Comparison of ENCODE assay signal across 10 mouse cellular contexts in the genomic region with DNA sequence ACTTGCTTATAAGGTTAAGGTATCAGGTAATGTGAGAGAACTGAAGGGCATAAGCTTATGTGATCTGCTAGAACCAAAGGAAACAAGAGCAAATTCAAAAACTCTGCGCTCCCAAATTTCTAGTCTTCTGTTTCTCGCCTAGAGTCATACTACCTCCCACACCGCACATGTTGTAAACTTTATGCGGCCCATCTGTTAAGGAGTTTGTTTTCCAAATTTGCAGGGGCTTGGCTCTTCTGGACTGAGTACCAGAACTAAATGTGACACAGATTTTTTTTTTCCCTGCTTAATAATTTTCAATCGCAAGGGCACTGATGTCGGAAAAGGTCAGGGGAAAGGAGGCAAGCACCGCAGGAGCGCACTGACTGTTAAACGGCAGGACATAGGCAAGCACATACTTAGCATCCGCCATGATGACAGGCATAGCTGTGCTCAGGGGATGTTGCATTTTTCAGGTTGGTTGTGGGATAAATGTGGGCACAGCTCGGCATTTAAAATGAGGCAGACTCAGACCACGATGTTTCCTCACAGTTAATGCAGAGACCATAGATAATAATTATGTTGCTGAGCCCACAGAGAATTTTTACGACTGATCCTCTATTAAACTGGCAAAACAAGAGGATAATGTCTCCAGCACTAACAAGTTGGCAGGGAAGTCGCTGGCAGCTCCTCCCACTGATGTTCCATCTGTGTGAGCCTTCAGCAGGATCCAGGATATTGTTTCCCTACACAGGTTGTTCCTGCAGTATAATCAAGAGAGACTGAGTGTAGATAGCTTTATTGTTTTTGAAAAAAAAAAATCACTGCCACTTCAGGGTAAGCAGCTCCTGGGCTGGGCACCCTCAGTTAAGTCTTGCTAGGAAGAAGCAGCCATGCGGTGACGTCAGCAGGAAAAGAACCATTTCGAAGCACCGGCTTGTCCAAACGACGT.
DNase-seq lines count a peak whose midpoint lies in the region; ATAC-seq and TF ChIP-seq lines count a peak whose summit lies in the region.
"Had no signal": no experiment of that assay in that cellular context is flagged by ENCODE, and none has a peak within 500 bp of the region (broad histone marks: within the 10 kb centered on the region; RNA-seq: fewer than 3 reads in every experiment).

No protein-coding gene starts in this region.

- 29% methylated on average over 20 of the region's 20 CpGs for WGBS in olfactory bulb, adult 2 months
- WGBS in intestine, postnatal 0 days, result 86% methylated on average over 20 of the region's 20 CpGs

- peak overlapping the region; percentile 19; the same call in 1 of the 2 replicates for H3K4me3 ChIP-seq in layer of hippocampus, adult 2 months
- H3K4me3 ChIP-seq in olfactory bulb, adult 2 months (ENCODE audit: insufficient read depth, low read depth, low read length), result no peak overlapping the region
- no peak overlapping the region for H3K4me3 ChIP-seq in intestine, postnatal 0 days (ENCODE audit: low read depth, low read length)
- H3K4me3 ChIP-seq: erythroblast, embryonic 14.5 days had no signal

- H3K4me1 ChIP-seq in olfactory bulb, adult 2 months (ENCODE audit: control insufficient read depth, insufficient read depth, low read length), result peaks cover 3% of the 10 kb centered on the region; the same call in 1 of the 2 replicates
- H3K4me1 ChIP-seq in intestine, postnatal 0 days (replicated peaks; ENCODE audit: control insufficient read depth, insufficient read depth, low read length), result no peaks in the 10 kb centered on the region

- no peak overlapping the region for H3K4me2 ChIP-seq in intestine, postnatal 0 days (replicated peaks; ENCODE audit: low read depth)

- H3K9ac ChIP-seq in intestine, postnatal 0 days (ENCODE audit: low read depth, low read length), result no peak overlapping the region

- H3K9me3 ChIP-seq in intestine, postnatal 0 days (ENCODE audit: control insufficient read depth), result no peaks in the 10 kb centered on the region

- no peak for TF ChIP-seq POLR2A in olfactory bulb, adult 2 months (IDR thresholded peaks at IDR 0.05; ENCODE audit: insufficient read depth, low read depth, low read length)

- no peaks in the 10 kb centered on the region for H3K27me3 ChIP-seq in intestine, postnatal 0 days (replicated peaks; ENCODE audit: control insufficient read depth, insufficient read depth, low read length)

- peak overlapping the region; percentile 94 for H3K27ac ChIP-seq in layer of hippocampus, adult 2 months
- peak overlapping the region; percentile 75 for H3K27ac ChIP-seq in olfactory bulb, adult 2 months (ENCODE audit: insufficient read depth, low read depth, low read length)
- H3K27ac ChIP-seq in intestine, postnatal 0 days (ENCODE audit: low read depth, low read length), result no peak overlapping the region
- H3K27ac ChIP-seq: macrophage had no signal

- no peak for TF ChIP-seq CTCF in layer of hippocampus, adult 2 months (conservative IDR thresholded peaks at IDR 0.05)
- TF ChIP-seq CTCF in olfactory bulb, adult 2 months (IDR thresholded peaks at IDR 0.05; ENCODE audit: insufficient read depth, low read depth, low read length), result no peak
- no peak for TF ChIP-seq CTCF in intestine, postnatal 0 days (IDR thresholded peaks at IDR 0.05; ENCODE audit: low read depth)

- no peaks in the 10 kb centered on the region for H3K36me3 ChIP-seq in intestine, postnatal 0 days (ENCODE audit: control insufficient read depth, insufficient read depth)

- no peak for ATAC-seq in intestine, postnatal 0 days

- peak; percentile 10 for DNase-seq in kidney, postnatal 10 days
- no peak for DNase-seq in kidney, adult 9 months
- peak; percentile 64 to 71 for DNase-seq in cerebellum, postnatal 36 days
- DNase-seq in layer of hippocampus, adult 2 months (ENCODE audit: low spot score in 2 of 2), result peak; percentile 85 to 90
- DNase-seq in adrenal gland, postnatal 25 days, result no peak
- no peak for DNase-seq in kidney, adult 8-10 months

Comparison
In these comparisons a context has a peak if more than half of its experiments do, and no peak if none do; other contexts are left out.
1. DNase-seq: peak in kidney, postnatal 10 days (single experiment), cerebellum, postnatal 36 days (2 of 2) and layer of hippocampus, adult 2 months (2 of 2); none in kidney, adult 9 months (single experiment), adrenal gland, postnatal 25 days (single experiment) and kidney, adult 8-10 months (0 of 2).